Mouse (Mus musculus): ENCODE measurements around the gene Clec2l. TPM values are rescaled to one million over a fixed set of nuclear protein-coding genes. Genes with fewer than 3 reads are reported as not detected.
"Not testable (repeated sequence)": the region's sequence is repeated elsewhere in the genome, so short reads cannot be mapped to it uniquely, and the experiment has no call there.

Gene Clec2l
- total RNA-seq, 2 experiments from 2014 or later: 113 to 119 TPM

GRCm38 (mm10) chr6:38669580-38669979, 6.7 kb downstream of the Clec2l start:
- DNase-seq (ENCODE audit: low spot score in 2 of 2): no peak

GRCm38 (mm10) chr6:38670488-38670887, 7.6 kb downstream of the Clec2l start:
- not testable (repeated sequence) for DNase-seq (ENCODE audit: low spot score in 2 of 2)

GRCm38 (mm10) chr6:38671270-38671669, 8.4 kb downstream of the Clec2l start:
- DNase-seq (ENCODE audit: low spot score in 2 of 2): no peak

- no peak for DNase-seq (ENCODE audit: low spot score in 2 of 2)
Observed at GRCm38 (mm10) chr6:38672011-38672410, 9.1 kb downstream of the Clec2l start.

- DNase-seq (ENCODE audit: low spot score in 2 of 2): no peak
Observed at GRCm38 (mm10) chr6:38676217-38676616, 13.3 kb downstream of the Clec2l start.

- no peak for DNase-seq (ENCODE audit: low spot score in 2 of 2)
Observed at GRCm38 (mm10) chr6:38676723-38677122, 13.9 kb downstream of the Clec2l start.

GRCm38 (mm10) chr6:38677629-38678028, 14.8 kb downstream of the Clec2l start:
- no peak for DNase-seq (ENCODE audit: low spot score in 2 of 2)

- no peak for DNase-seq (ENCODE audit: low spot score in 2 of 2)
Observed at GRCm38 (mm10) chr6:38682532-38682931, 19.7 kb downstream of the Clec2l start.

GRCm38 (mm10) chr6:38687216-38687615, 24.3 kb downstream of the Clec2l start:
- DNase-seq (ENCODE audit: low spot score in 2 of 2): peak; percentile 59 to 61

- peak in 1 of 2 experiments; percentile 31 for DNase-seq (ENCODE audit: low spot score in 2 of 2)
Observed at GRCm38 (mm10) chr6:38688841-38689240, 26.0 kb downstream of the Clec2l start.

GRCm38 (mm10) chr6:38690615-38691014, 27.7 kb downstream of the Clec2l start:
- no peak for DNase-seq (ENCODE audit: low spot score in 2 of 2)

GRCm38 (mm10) chr6:38691052-38691451, 28.2 kb downstream of the Clec2l start:
- DNase-seq (ENCODE audit: low spot score in 2 of 2): no peak

- no peak for DNase-seq (ENCODE audit: low spot score in 2 of 2)
Observed at GRCm38 (mm10) chr6:38692556-38692955, 29.7 kb downstream of the Clec2l start.

GRCm38 (mm10) chr6:38695380-38696054, 32.6 kb downstream of the Clec2l start:
- DNase-seq (ENCODE audit: low spot score in 2 of 2): peak; percentile 89 to 90

GRCm38 (mm10) chr6:38696570-38696969, 33.7 kb downstream of the Clec2l start:
- peak in 1 of 2 experiments; percentile 28 for DNase-seq (ENCODE audit: low spot score in 2 of 2)

- DNase-seq (ENCODE audit: low spot score in 2 of 2): no peak
Observed at GRCm38 (mm10) chr6:38698233-38698889, 35.5 kb downstream of the Clec2l start.

- DNase-seq (ENCODE audit: low spot score in 2 of 2): no peak
Observed at GRCm38 (mm10) chr6:38701421-38701820, 38.6 kb downstream of the Clec2l start.

GRCm38 (mm10) chr6:38702810-38703399, 40.0 kb downstream of the Clec2l start:
- no peak for DNase-seq (ENCODE audit: low spot score in 2 of 2)

GRCm38 (mm10) chr6:38703526-38703925, 40.7 kb downstream of the Clec2l start:
- DNase-seq (ENCODE audit: low spot score in 2 of 2): no peak

GRCm38 (mm10) chr6:38704264-38704984, 41.6 kb downstream of the Clec2l start:
- no peak for DNase-seq (ENCODE audit: low spot score in 2 of 2)

GRCm38 (mm10) chr6:38710449-38710848, 47.6 kb downstream of the Clec2l start:
- DNase-seq (ENCODE audit: low spot score in 2 of 2): no peak

Measured in layer of hippocampus, postnatal 10 days (tissue).